Mouse (Mus musculus): ENCODE measurements around the gene Mrpl42.

Gene Mrpl42

GRCm38 (mm10) chr10:95457367-95458049 is 44.2 kb downstream of the Mrpl42 start:
- DNase-seq (ENCODE audit: low read depth): no peak

DNA sequence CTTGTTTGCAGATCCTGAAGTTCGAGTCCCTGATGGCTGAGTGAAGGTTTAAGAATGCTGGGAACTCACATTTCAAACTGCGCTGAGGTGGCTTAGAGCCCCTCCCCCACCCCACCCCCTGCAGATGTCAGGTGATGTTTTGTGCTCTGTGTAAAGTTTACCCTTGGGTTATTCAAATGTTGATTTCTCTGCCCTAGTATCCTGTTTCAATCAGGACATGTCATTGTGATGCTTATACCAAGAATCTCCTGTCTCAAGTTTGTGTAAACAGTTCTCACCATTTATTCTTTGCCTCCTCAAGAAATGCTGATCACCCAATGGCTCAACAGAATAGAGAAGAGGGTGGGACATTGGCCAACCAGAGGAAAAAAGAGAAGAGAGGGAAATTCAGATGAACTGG is 45.6 kb downstream of the Mrpl42 start:
- DNase-seq (ENCODE audit: low read depth): no peak

GRCm38 (mm10) chr10:95453282-95453681 is 48.5 kb downstream of the Mrpl42 start:
- no peak for DNase-seq (ENCODE audit: low read depth)

GRCm38 (mm10) chr10:95449033-95449432 is 52.7 kb downstream of the Mrpl42 start:
- DNase-seq (ENCODE audit: low read depth): no peak

DNA sequence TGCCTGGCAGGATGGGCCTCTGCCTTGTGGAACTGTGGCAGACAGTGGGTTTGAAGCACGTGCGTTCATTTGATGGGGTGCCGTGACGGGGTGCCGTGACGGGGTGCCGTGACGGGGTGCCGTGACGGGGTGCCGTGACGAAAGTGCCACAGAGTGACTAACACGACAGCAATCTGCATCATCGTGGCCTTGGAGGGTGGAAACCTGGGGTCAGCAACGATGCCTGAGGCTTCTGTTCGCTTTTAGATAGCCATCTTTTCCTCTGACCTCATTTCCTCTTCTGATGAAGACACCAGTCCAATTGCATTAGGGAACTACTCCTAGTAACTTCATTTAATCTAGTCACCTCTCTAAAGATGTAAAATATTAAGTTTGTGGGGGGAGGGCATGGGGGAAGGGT is 53.8 kb downstream of the Mrpl42 start:
- DNase-seq (ENCODE audit: low read depth): no peak

DNA sequence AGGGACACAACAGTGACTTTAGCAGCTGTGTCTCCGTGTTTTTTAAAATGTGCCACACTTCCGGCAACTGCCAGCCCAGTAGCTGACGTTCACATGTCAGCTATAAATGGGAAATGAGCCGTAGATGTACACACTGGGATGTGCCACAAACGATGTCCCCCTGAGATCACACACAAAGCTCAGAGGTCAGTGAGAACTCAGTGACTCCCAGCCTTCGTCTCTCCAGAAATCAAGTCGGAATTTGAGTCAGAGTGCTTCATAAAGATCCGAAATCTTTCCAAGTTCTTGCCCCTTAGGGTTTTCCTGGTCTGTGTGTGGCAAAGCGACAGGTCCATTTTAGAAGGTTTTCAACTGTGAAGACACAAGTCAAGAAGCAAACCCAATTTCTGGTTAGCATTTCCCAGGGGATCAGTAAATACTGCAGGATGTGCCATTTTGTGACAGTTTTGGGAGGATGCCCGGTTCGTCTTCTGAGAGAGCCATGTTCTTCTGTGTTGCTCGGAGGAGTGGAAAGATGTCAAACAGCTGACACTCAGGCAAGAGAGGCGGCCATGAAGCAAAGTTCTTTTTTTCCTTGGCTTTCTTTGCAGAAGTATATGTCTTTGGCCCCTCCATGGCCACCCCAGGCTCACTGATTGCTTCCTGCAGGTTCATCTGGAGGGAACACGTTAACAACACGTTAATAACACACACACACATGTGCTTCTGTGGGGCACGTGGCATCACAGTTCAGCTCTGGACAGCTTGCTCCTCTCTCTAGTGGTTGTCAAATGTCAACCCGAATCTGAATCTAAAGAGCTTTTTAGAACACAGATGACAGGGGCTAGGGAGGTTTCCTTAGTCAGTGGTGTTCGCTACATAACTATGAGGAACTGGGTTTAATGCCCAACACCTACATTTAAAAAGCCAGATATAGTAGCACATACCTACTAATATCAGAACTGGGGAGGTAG is 56.4 kb downstream of the Mrpl42 start:
- no peak for DNase-seq (ENCODE audit: low read depth)

DNA sequence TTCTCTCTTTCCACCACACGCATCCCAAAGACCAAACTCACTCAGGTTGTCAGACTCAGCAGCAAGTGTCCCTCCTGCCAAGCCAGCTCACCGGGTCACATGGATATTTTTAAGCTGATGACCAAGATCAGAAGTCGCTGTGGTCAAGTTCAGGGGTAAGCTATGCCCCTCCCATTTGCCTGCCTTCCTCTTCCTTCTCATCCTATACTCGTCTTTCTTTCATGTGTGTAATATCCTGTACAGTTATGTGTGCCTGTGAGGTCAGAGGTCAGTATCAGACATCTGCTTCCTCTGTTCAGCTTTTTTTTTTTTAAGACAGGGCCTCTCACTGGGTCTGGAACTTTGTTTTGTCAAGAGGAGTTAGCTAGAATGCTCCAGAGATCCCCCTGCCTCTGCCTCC is 59.4 kb downstream of the Mrpl42 start:
- no peak for DNase-seq (ENCODE audit: low read depth)

GRCm38 (mm10) chr10:95440566-95440965 is 61.2 kb downstream of the Mrpl42 start:
- DNase-seq (ENCODE audit: low read depth): no peak

GRCm38 (mm10) chr10:95439718-95440339 is 61.9 kb downstream of the Mrpl42 start:
- DNase-seq (ENCODE audit: low read depth): no peak

GRCm38 (mm10) chr10:95438941-95439340 is 62.8 kb downstream of the Mrpl42 start:
- no peak for DNase-seq (ENCODE audit: low read depth)

Data from fibroblast of lung, adult 2 months (primary cell).